Mouse (Mus musculus): Measurements from ENCODE around the gene Psg25. TPM values are rescaled to one million over a fixed set of nuclear protein-coding genes. Genes with fewer than 3 reads are reported as not detected.

Gene Psg25
- not detected for polyA plus RNA-seq (2014; fragmentation: Illumina TruSeq; extraction: RNeasy Lipid Tissue Mini Kit (QIAGEN cat#74804); ENCODE audit: low read depth, low replicate concordance)

DNA sequence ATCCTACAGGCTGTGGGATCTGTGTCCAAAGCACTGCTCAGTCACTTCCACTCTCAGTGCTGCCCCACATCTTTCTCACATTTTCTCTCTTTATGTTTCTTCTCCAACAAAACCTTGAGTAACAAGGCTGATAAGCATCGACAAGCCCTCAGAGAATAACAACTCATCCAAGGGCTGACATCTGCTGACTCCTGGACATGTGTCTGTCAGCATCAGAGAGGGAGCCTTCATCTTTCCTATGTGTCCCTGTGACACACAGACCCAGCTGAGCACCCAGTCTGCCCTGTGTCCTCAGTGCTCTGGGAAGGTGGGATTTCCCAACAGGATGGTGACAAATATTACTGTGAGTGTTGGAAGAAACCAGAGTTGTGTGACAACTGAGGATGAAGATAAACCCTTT, at the start of gene Psg25:
Gene Psg25 (minus strand): TSS at position 101 of the 400 bp plus-strand sequence.

DNA sequence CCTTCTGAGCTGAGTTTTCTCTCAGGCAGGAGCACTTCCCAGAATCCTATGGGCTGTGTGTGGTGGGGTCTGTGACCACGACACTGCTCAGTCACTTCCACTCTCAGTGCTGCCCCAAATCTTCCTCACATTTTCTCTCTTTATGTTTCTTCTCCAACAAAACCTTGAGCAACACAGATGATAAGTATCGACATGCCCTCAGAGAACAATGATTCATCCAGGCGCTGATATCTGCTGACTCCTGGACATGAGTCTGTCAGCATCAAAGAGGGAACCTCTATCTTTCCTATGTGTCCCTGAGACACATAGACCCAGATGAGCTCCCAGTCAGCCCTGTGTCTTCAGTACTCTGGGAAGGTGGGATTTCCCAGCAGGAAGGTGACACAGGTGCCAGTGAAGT, 35.1 kb upstream of the Psg25 start, which contains the start of gene Psg27:
Gene Psg27 (minus strand): TSS at position 101 of the 400 bp plus-strand sequence.

DNA sequence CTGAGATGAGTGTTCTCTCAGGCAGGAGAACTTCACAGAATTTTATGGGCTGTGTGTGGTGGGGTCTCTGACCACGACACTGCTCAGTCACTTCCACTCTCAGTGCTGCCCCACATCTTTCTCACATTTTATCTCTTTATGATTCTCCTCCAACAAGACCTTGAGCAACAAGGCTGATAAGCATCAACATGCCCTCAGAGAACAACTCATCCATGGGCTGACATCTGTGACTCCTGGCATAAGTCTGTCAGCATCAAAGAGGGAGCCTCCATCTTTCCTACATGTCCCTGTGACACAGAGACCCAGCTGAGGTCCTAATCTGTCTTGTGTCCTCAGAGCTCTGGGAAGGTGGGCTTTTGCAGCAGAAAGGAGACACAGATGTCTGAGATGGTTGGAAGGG, 48.0 kb downstream of the Psg25 start, which contains the start of gene Psg26:
Gene Psg26 (minus strand): TSS at position 101 of the 400 bp plus-strand sequence.

Other genes with a start within 250 kb of the Psg25 start
- not detected for gene Psg18, start 177.3 kb downstream of the Psg25 start, polyA plus RNA-seq (2014; fragmentation: Illumina TruSeq; extraction: RNeasy Lipid Tissue Mini Kit (QIAGEN cat#74804); ENCODE audit: low read depth, low replicate concordance)
- gene Psg28, start 100.2 kb downstream of the Psg25 start, polyA plus RNA-seq (2014; fragmentation: Illumina TruSeq; extraction: RNeasy Lipid Tissue Mini Kit (QIAGEN cat#74804); ENCODE audit: low read depth, low replicate concordance), result not detected
- not detected for gene Psg26, start 48.1 kb downstream of the Psg25 start, polyA plus RNA-seq (2014; fragmentation: Illumina TruSeq; extraction: RNeasy Lipid Tissue Mini Kit (QIAGEN cat#74804); ENCODE audit: low read depth, low replicate concordance)
- not detected for gene Psg27, start 35.0 kb upstream of the Psg25 start, polyA plus RNA-seq (2014; fragmentation: Illumina TruSeq; extraction: RNeasy Lipid Tissue Mini Kit (QIAGEN cat#74804); ENCODE audit: low read depth, low replicate concordance)
- gene Psg23, start 84.2 kb upstream of the Psg25 start, polyA plus RNA-seq (2014; fragmentation: Illumina TruSeq; extraction: RNeasy Lipid Tissue Mini Kit (QIAGEN cat#74804); ENCODE audit: low read depth, low replicate concordance), result not detected
- gene Psg21, start 124.5 kb upstream of the Psg25 start, polyA plus RNA-seq (2014; fragmentation: Illumina TruSeq; extraction: RNeasy Lipid Tissue Mini Kit (QIAGEN cat#74804); ENCODE audit: low read depth, low replicate concordance), result not detected
- not detected for gene Psg20, start 153.9 kb upstream of the Psg25 start, polyA plus RNA-seq (2014; fragmentation: Illumina TruSeq; extraction: RNeasy Lipid Tissue Mini Kit (QIAGEN cat#74804); ENCODE audit: low read depth, low replicate concordance)
- not detected for gene Psg22, start 185.8 kb upstream of the Psg25 start, polyA plus RNA-seq (2014; fragmentation: Illumina TruSeq; extraction: RNeasy Lipid Tissue Mini Kit (QIAGEN cat#74804); ENCODE audit: low read depth, low replicate concordance)